Mouse (Mus musculus) cerebellum, postnatal 4 days (tissue): ENCODE data around the gene Lmln.
"Not testable (repeated sequence)": the region's sequence is repeated elsewhere in the genome, so short reads cannot be mapped to it uniquely, and the experiment has no call there.

ENCODE experiments used
- DNase-seq, 2 experiments: peaks; one replicate each; pipeline ENCODE4 v3.0.0; 2022; ENCODE audit warnings: low spot score in 2 of 2, mixed read lengths in 1 of 2

Lmln gene

DNA sequence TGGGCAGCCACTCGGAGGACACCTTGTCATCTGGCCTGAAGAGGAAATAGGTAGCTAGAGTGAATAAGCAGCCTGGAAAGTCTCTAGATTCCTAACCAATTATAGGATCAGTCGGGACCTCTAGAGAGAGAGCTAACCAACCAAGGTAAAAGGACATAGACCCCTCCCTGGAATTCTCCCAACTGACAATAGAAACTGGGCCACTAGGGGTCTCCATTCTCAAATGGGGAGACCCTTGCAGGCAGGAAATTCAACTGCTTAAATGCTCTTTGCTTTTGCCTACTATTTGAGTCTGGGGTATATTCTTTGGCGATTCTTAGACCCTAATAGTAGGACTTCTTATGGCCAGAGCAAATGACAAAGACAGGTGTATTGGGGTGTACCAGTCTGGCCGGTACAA is 72.8 kb downstream of the Lmln start:
- no peak for DNase-seq

DNA sequence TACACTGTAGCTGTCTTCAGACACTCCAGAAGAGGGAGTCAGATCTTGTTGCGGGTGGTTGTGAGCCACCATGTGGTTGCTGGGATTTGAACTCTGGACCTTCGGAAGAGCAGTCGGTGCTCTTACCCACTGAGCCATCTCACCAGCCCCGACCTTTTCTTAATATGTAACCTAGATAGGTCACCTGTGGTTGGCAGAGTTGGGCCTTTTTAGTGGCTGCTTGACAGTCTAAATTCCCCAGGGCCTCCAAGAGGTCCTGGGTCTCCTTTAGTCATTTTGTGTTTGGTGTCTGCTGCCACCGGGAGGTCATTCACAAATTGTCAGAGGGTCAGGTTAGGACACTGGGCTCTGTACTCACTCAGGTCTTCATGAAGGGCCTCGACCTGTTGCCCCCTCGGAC is 76.7 kb downstream of the Lmln start:
- DNase-seq: not testable (repeated sequence)

GRCm38 (mm10) chr16:33141758-33142280 is 79.5 kb downstream of the Lmln start:
- no peak for DNase-seq

DNA sequence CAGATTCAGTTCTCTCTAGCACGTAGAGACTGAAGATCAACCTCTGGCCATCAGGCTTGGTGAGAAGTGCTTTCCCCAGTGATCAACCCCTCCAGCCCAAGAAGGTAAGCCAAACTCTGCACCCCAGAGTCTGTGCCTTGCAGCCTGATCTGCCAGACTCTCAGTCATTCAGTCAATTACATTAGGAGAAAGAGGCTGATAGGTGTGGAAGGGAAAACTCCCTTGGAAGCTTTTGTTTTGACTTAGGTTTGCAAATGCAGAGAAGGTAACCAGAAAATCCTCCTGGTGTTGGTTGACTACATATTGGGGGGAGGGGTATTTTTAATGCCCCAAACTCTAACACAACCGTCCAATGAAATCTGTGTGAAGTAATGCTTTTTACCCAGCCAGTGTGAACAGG is 81.1 kb downstream of the Lmln start:
- DNase-seq: no peak

GRCm38 (mm10) chr16:33146185-33146584 is 83.9 kb downstream of the Lmln start:
- no peak for DNase-seq

DNA sequence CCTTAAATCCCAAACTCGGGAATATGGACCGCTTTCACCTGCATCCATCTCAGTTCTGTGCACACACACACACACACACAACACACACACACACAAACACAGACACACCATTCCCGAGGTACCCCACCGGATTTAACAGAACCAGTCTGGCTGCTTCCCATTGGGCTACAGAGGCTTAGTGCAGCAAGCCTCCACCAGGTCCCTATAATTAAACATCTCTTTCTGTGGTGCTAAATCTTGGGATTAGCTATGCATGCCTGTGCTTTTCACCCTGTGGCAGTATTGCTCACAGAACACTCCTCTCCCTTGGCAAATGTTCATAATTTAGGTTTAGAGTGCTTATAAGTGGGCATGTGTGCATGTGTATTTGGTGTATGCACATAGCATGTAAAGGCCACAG is 85.8 kb downstream of the Lmln start:
- no peak for DNase-seq

- not testable (repeated sequence) for DNase-seq
Observed at GRCm38 (mm10) chr16:33150875-33151274, 88.6 kb downstream of the Lmln start.

DNA sequence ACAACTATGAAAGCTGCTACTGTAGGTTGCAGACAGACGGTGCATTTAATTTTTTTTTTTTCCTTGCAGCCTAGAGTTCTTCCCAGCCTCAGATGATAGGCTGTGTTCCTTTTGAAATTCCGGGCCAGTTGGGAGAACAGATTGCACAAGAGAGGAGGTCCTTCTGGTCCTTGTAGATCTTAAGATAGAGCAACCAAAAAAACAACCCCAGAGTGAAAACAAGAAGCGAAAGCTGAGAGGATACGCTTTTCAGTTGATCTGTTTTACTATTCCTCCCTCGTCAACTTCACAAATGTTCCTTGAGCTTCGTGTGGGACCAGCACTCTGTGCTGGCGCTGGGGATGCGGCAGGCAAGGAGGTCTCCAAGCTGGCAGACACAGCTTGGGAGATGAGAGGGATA is 89.2 kb downstream of the Lmln start:
- DNase-seq: no peak

GRCm38 (mm10) chr16:33154992-33155391 is 92.7 kb downstream of the Lmln start:
- peak in 1 of 2 experiments; percentile 32 for DNase-seq

- DNase-seq: peak in 1 of 2 experiments; percentile 18
Observed at GRCm38 (mm10) chr16:33158006-33158405, 95.7 kb downstream of the Lmln start.

DNA sequence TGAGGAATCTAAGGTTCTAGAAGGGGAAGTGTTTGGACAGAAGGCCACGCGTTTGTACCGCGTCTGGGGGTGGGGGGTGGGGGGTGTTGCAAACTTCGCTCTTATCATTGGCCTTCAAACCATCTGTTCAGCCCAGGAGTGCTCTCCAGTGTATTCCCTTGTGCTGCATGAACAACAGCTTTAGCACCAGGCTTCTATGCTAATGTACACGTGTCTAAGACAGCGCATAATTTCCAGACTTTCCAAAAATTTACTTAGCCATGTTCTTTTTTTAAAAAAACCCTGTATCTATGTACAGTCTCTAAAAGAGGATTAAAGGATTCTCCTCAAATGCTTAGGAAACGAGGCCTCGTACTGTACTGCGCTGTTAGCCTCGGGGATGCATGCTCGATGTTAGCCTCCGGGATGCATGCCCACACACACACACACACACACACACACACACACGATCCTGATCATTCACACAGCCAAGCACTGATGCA is 96.3 kb downstream of the Lmln start:
- no peak for DNase-seq

GRCm38 (mm10) chr16:33159363-33159762 is 97.0 kb downstream of the Lmln start:
- DNase-seq: no peak

GRCm38 (mm10) chr16:33163330-33164090 is 101.2 kb downstream of the Lmln start:
- DNase-seq: no peak

GRCm38 (mm10) chr16:33166284-33166683 is 104.0 kb downstream of the Lmln start:
- peak in 1 of 2 experiments; percentile 32 for DNase-seq

GRCm38 (mm10) chr16:33167537-33167936 is 105.2 kb downstream of the Lmln start:
- no peak for DNase-seq

DNA sequence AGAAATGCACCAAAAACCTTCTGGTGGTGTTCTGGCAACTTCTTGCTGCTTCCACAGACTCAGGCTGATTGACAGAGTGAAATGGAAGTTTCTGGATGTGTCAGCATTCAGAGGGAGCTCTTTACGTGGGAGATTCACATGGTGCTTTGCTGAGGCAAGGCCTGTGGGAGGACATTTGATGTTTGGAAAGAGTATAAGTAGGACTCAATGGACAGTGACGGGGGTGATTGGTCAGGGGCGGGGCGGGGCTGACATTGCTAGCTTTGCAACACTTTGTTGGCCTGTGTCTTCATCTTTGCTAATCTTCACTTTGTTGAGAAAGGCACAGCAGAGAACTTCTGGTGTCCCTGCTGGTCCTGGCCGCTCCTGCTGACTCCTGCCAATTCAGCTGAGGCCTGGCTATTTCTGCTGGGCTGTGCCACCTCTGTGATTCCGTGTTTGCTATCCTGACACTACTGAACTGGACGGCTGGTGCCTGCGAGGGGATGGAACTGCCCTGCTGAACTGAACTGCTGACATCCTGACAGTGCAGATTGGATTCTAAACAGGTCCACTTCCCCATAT is 107.2 kb downstream of the Lmln start:
- no peak for DNase-seq

- no peak for DNase-seq
Observed at GRCm38 (mm10) chr16:33170716-33171587, 108.6 kb downstream of the Lmln start.

DNA sequence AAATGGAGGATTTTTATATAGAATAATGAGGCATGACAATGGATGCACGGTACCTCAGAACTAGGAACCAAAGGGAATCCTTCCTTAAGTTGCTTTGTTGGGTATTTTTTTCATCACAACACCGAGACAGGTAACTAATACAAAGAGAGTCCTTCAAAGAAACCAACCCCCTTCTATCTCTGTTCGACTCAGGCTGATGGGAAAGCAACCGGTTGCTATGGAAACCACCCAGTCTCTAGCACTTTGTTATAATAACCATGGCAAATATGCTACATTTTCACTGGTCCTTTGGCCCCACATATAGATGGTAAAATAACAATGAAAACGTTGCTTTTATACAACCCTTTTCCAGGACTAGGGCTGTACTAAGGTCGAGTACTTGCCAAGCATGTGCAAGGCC is 109.5 kb downstream of the Lmln start:
- no peak for DNase-seq

DNA sequence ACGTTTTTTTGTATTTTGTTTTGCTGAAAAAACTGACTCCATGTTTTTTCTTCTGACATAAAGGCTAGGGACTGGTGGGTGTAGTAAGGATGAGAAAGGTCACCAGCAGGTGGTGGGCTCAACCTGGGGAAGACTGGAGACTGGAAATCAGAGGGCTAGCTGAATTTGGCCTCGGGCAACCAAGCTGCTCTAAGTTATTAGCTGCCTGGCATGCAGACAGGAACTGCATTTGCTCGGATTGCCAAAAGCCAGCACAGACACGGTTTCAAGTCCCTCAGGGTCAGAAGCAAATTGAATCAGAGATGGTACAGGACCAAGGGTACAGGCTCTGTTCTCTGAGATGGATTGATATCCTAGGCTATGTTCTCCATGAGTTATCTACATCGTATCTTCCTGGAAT is 110.8 kb downstream of the Lmln start:
- no peak for DNase-seq

DNA sequence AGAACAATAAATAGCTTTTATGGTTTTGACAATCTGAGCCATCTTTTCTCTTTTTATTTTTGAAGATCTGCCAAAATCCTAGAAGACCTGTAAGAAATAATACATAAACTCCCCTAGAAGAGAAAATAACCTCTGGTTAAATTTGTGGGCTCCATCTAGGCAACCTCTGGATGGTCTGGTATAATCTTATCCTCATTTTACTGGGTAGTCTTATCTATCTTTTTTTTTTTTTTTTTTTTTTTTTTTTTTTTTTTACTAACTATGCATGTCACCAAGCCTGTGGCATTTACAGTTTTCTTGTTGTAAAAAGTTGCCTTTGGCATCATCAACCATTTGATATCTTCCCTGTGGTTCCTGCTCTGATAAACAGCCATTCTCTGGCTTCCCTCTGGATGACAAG is 112.4 kb downstream of the Lmln start:
- DNase-seq: no peak

GRCm38 (mm10) chr16:33176831-33177230 is 114.5 kb downstream of the Lmln start:
- not testable (repeated sequence) for DNase-seq
